Mouse (Mus musculus) small intestine, adult 2 months (tissue): ENCODE data around the gene Tssk6.

Source experiments
- CTCF ChIP-seq: fragments of 200-500 bp; IDR thresholded peaks from 2 replicates; pipeline ENCODE4 v1.5.1; 2012; ENCODE audit warnings: low read depth, mild to moderate bottlenecking, control low read depth, inconsistent platforms, low read length, moderate library complexity, mixed read lengths; ENCODE audit not compliant: insufficient replicate concordance, insufficient read length; ENCODE audit errors: extremely low read depth
- POLR2A ChIP-seq: fragments of 200-500 bp; IDR thresholded peaks from 2 replicates; pipeline ENCODE4 v1.6.1; 2012; ENCODE audit warnings: low read depth, mild to moderate bottlenecking, control low read depth, inconsistent platforms, low read length, moderate library complexity

DNA sequence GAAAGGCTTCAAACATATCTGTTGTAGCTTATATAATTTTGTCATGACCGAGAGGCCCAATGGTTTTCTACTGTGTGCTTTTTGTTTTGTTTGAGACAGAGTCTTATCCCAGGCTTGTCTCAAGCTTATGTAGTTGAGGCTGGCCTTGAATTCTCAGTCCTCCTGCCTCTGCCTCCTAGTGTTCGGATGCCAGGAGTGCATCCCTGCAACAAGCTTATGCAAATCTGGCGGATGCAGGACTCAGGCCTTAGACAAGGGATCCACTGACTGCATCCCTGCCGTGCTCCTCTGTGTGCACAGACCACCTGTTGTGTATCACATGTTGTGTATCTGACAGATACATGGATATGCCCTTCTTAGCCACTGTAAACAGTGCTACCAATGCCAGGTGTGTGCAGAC, 41.2 kb upstream of the Tssk6 start:
- TF ChIP-seq POLR2A (no peak), CTCF (peak; percentile 31; the same call in 1 of the 2 replicates)
